Mouse (Mus musculus) brown adipose tissue, adult 24 weeks (tissue): Measurements from ENCODE around the gene Slc13a3. TPM values are rescaled to one million over a fixed set of nuclear protein-coding genes. Genes with fewer than 3 reads are reported as not detected.

ENCODE experiments used
- H3K27ac ChIP-seq: fragments of 200-500 bp; replicated peaks from 2 replicates; pipeline ENCODE4 v1.5.1; 2012; ENCODE audit warnings: low read depth, mild to moderate bottlenecking, low read length
- H3K4me1 ChIP-seq: fragments of 200-500 bp; 2 replicates; pipeline ENCODE4 v1.6.1; 2012; ENCODE audit warnings: low read length, mixed read lengths; ENCODE audit not compliant: control insufficient read depth, insufficient read depth, insufficient read length
- H3K4me3 ChIP-seq: fragments of 200-500 bp; 2 replicates; pipeline ENCODE4 v1.5.1; 2012; ENCODE audit warnings: low read depth, mild to moderate bottlenecking, low read length, moderate library complexity; ENCODE audit not compliant: insufficient read depth
- polyA plus RNA-seq: library from polyadenylated mRNA; stranded (reverse); fragments of >200 nt; gene quantifications from 2 replicates; pipeline ENCODE4 v1.2.4, GENCODE M21; 2012; ENCODE audit not compliant: missing spikeins, insufficient read depth, insufficient read length

Gene Slc13a3
- polyA plus RNA-seq, 1 experiment = 2.3 TPM

GRCm38 (mm10) chr2:165407700-165408301 lies 65.2 kb downstream of the Slc13a3 start:
- no peak overlapping the region for H3K27ac ChIP-seq
- no peak overlapping the region for H3K4me3 ChIP-seq
- H3K4me1 ChIP-seq = peaks cover 2% of the 10 kb centered on the region; the same call in 1 of the 2 replicates

- H3K4me3 ChIP-seq = no peak overlapping the region
- H3K4me1 ChIP-seq = peaks cover 2% of the 10 kb centered on the region; the same call in 1 of the 2 replicates
- H3K27ac ChIP-seq = peak overlapping the region; percentile 69
These were observed 67.7 kb downstream of the Slc13a3 start for GRCm38 (mm10) chr2:165405351-165405750.

GRCm38 (mm10) chr2:165404951-165405350 lies 68.1 kb downstream of the Slc13a3 start:
- H3K4me3 ChIP-seq = no peak overlapping the region
- peak overlapping the region; percentile 69 for H3K27ac ChIP-seq
- H3K4me1 ChIP-seq = peaks cover 2% of the 10 kb centered on the region; the same call in 1 of the 2 replicates

GRCm38 (mm10) chr2:165398164-165398785 lies 74.8 kb downstream of the Slc13a3 start:
- H3K4me1 ChIP-seq = no peaks in the 10 kb centered on the region
- peak overlapping the region; percentile 13; the same call in 1 of the 2 replicates for H3K27ac ChIP-seq
- no peak overlapping the region for H3K4me3 ChIP-seq

- Histone ChIP-seq H3K27ac (peak overlapping the region; percentile 79), H3K4me1 (no peaks in the 10 kb centered on the region), H3K4me3 (peak overlapping the region; percentile 12; the same call in 1 of the 2 replicates)
These were observed 75.4 kb downstream of the Slc13a3 start for GRCm38 (mm10) chr2:165397502-165398163.

GRCm38 (mm10) chr2:165396831-165397501 lies 76.1 kb downstream of the Slc13a3 start:
- peak overlapping the region; percentile 12; the same call in 1 of the 2 replicates for H3K4me3 ChIP-seq
- H3K27ac ChIP-seq = peak overlapping the region; percentile 79
- H3K4me1 ChIP-seq = no peaks in the 10 kb centered on the region

GRCm38 (mm10) chr2:165392156-165392555 lies 80.9 kb downstream of the Slc13a3 start:
- Histone ChIP-seq H3K27ac (no peak overlapping the region), H3K4me1 (peaks cover 2% of the 10 kb centered on the region; the same call in 1 of the 2 replicates), H3K4me3 (no peak overlapping the region)

- Histone ChIP-seq H3K4me1 (peaks cover 2% of the 10 kb centered on the region; the same call in 1 of the 2 replicates), H3K27ac (no peak overlapping the region), H3K4me3 (no peak overlapping the region)
These were observed 81.5 kb downstream of the Slc13a3 start for GRCm38 (mm10) chr2:165391561-165391960.

GRCm38 (mm10) chr2:165389299-165389952 lies 83.6 kb downstream of the Slc13a3 start:
- Histone ChIP-seq H3K27ac (no peak overlapping the region), H3K4me1 (peaks cover 2% of the 10 kb centered on the region; the same call in 1 of the 2 replicates), H3K4me3 (no peak overlapping the region)

GRCm38 (mm10) chr2:165387844-165388495 lies 85.1 kb downstream of the Slc13a3 start, which contains the start of gene Zfp334:
Gene Zfp334 (minus strand): TSS chr2:165388259.
- Histone ChIP-seq H3K4me3 (peak within 1 kb of the TSS; percentile 76), H3K4me1 (peaks cover 2% of the 10 kb centered on the region; the same call in 1 of the 2 replicates), H3K27ac (no peak within 1 kb of the TSS)

- Histone ChIP-seq H3K4me3 (peak overlapping the region; percentile 76), H3K27ac (no peak overlapping the region), H3K4me1 (peaks cover 2% of the 10 kb centered on the region; the same call in 1 of the 2 replicates)
These were observed 85.7 kb downstream of the Slc13a3 start for GRCm38 (mm10) chr2:165387370-165387769.

- Histone ChIP-seq H3K4me1 (no peaks in the 10 kb centered on the region), H3K4me3 (no peak overlapping the region), H3K27ac (no peak overlapping the region)
These were observed 93.0 kb downstream of the Slc13a3 start for GRCm38 (mm10) chr2:165380050-165380449.

GRCm38 (mm10) chr2:165376001-165376400 lies 97.0 kb downstream of the Slc13a3 start:
- Histone ChIP-seq H3K4me3 (no peak overlapping the region), H3K27ac (no peak overlapping the region), H3K4me1 (no peaks in the 10 kb centered on the region)

- Histone ChIP-seq H3K27ac (no peak overlapping the region), H3K4me3 (no peak overlapping the region), H3K4me1 (no peaks in the 10 kb centered on the region)
These were observed 97.6 kb downstream of the Slc13a3 start for GRCm38 (mm10) chr2:165375478-165375877.
